Mouse (Mus musculus): Measurements from ENCODE around the gene Pdxp. TPM values are rescaled to one million over a fixed set of nuclear protein-coding genes. Genes with fewer than 3 reads are reported as not detected.
A peak's percentile ranks its signal among the peaks of the same experiment; 100 is the strongest.

The Pdxp gene
- polyA plus RNA-seq, 1 experiment from 2014 or later = 5.4 TPM

DNA sequence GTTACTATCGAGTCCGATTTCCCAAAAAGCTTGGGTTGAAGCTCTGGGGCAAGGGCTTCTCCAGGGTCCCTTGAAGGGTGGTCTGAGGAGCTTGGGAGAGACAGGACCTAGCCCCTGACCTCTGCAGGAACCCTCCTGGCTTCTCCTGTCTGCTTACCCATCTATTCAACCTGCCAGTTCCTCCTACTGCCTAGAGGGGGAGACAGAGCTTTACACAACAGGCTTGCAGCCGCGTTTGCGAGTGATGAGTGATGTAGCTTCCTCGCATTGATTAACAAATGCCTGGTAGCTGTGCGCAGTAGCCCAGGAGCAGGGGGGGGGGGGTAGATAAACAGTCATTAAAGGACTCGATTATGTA lies 1.9 kb downstream of the Pdxp start:
- peak overlapping the region; percentile 100 for H3K4me2 ChIP-seq
- H3K9ac ChIP-seq = no peak overlapping the region
- ATAC-seq (ENCODE audit: insufficient read depth) = no peak
- peaks cover 20% of the 10 kb centered on the region for H3K36me3 ChIP-seq (replicated peaks)
- H3K9me3 ChIP-seq (replicated peaks) = no peaks in the 10 kb centered on the region
- 6% methylated on average over 8 of the region's 8 CpGs for WGBS (ENCODE audit: insufficient replicate concordance)
- H3K27ac ChIP-seq (replicated peaks) = no peak overlapping the region; the same call in 1 of the 2 replicates
- H3K4me3 ChIP-seq (replicated peaks) = peak overlapping the region; percentile 68
- H3K27me3 ChIP-seq = 0 out of 2 replicates have a peak, but pooled peaks cover 6% of the 10 kb centered on the region
- peaks cover 59% of the 10 kb centered on the region for H3K4me1 ChIP-seq (replicated peaks)

DNA sequence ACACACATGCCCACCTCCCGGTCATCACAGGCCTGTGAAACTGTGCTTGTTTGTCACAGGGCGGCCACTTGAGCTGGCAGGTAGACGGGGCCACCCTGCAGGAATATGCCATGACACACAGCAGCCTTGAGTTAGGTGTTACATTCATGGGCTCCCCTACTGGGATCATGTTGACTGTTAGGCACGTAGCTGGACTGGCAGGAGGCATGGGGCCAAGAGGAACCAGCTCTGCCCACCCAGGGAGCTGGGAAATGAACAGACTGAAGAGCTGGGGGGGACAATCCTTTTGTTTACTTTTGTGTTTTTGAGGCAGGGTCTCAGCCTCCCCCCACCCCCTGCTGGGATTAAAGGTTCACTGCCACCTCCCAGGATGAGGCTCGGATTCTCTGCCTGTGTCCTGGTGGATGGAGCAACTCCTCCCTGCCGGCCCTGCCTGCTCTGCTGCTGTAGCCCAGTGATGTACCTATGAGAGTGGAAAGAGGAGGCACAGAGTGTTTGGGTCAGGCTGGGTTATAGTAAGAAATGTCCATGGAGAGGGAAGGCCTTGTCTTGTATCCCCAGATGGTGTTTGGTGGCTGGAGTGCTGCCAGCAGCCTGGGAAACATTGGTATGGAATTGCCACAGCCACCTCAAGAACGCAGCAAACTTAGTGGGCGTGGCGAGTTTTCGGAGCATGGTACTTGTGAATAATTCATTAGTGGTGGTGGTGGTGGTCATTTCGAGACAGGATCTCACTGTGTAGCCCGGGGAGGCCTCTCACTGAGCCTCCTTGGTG lies 2.5 kb downstream of the Pdxp start:
- 77% methylated on average over 12 of the region's 12 CpGs for WGBS (ENCODE audit: insufficient replicate concordance)
- H3K9me3 ChIP-seq (replicated peaks) = no peaks in the 10 kb centered on the region
- peak overlapping the region; percentile 48 for H3K27ac ChIP-seq (replicated peaks)
- H3K4me2 ChIP-seq = peak overlapping the region; percentile 100
- no peak overlapping the region for H3K9ac ChIP-seq
- ATAC-seq (ENCODE audit: insufficient read depth) = no peak
- H3K4me3 ChIP-seq (replicated peaks) = peak overlapping the region; percentile 4; the same call in 1 of the 2 replicates
- H3K4me1 ChIP-seq (replicated peaks) = peaks cover 61% of the 10 kb centered on the region
- 0 out of 2 replicates have a peak, but pooled peaks cover 6% of the 10 kb centered on the region for H3K27me3 ChIP-seq
- H3K36me3 ChIP-seq (replicated peaks) = peaks cover 15% of the 10 kb centered on the region

- 87% methylated on average over 23 of the region's 23 CpGs for WGBS (ENCODE audit: insufficient replicate concordance)
- 0 out of 2 replicates have a peak, but pooled peaks cover 6% of the 10 kb centered on the region for H3K27me3 ChIP-seq
- H3K9me3 ChIP-seq (replicated peaks) = no peaks in the 10 kb centered on the region
- H3K27ac ChIP-seq (replicated peaks) = no peak overlapping the region
- H3K4me3 ChIP-seq (replicated peaks) = no peak overlapping the region
- ATAC-seq (ENCODE audit: insufficient read depth) = no peak
- no peak overlapping the region for H3K4me2 ChIP-seq
- H3K9ac ChIP-seq = no peak overlapping the region
- peaks cover 68% of the 10 kb centered on the region for H3K4me1 ChIP-seq (replicated peaks)
- peaks cover 10% of the 10 kb centered on the region; the same call in 1 of the 2 replicates for H3K36me3 ChIP-seq (replicated peaks)
Measured at GRCm38 (mm10) chr15:78918126-78918525, 4.4 kb downstream of the Pdxp start.

DNA sequence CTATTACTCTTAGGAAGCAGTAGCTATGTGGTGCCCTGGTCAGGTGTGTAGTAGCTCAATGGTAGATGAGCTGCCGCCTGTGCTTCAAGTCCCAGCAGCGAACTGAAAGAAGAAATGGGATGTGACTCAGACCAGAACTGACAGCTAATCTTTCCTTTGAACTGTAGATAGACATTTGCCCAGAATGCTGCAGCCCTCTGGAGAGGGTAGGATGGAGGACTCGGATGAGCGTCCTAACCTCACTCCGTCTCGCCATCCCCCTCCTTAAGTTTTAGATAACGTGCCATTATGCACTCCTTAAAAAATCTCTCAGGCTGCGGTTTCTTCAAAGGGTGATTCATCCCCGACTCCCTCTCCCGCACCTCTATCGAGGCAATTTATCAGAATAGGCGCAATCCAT lies 6.2 kb downstream of the Pdxp start:
- no peaks in the 10 kb centered on the region for H3K27me3 ChIP-seq
- H3K4me2 ChIP-seq = no peak overlapping the region
- peak overlapping the region; percentile 66 for H3K27ac ChIP-seq (replicated peaks)
- WGBS (ENCODE audit: insufficient replicate concordance) = 76% methylated on average over 12 of the region's 12 CpGs
- no peak for ATAC-seq (ENCODE audit: insufficient read depth)
- H3K4me1 ChIP-seq (replicated peaks) = peaks cover 68% of the 10 kb centered on the region
- H3K9ac ChIP-seq = no peak overlapping the region
- H3K4me3 ChIP-seq (replicated peaks) = no peak overlapping the region
- H3K9me3 ChIP-seq (replicated peaks) = no peaks in the 10 kb centered on the region
- H3K36me3 ChIP-seq (replicated peaks) = peaks cover 10% of the 10 kb centered on the region; the same call in 1 of the 2 replicates

- peaks cover 10% of the 10 kb centered on the region; the same call in 1 of the 2 replicates for H3K36me3 ChIP-seq (replicated peaks)
- H3K27me3 ChIP-seq = no peaks in the 10 kb centered on the region
- H3K9me3 ChIP-seq (replicated peaks) = no peaks in the 10 kb centered on the region
- peaks cover 75% of the 10 kb centered on the region for H3K4me1 ChIP-seq (replicated peaks)
- H3K27ac ChIP-seq (replicated peaks) = peak overlapping the region; percentile 98
- ATAC-seq (ENCODE audit: insufficient read depth) = peak; percentile 81
- peak overlapping the region; percentile 49 for H3K4me3 ChIP-seq (replicated peaks)
- peak overlapping the region; percentile 66 for H3K9ac ChIP-seq
- WGBS (ENCODE audit: insufficient replicate concordance) = 13% methylated on average over 7 of the region's 7 CpGs
- H3K4me2 ChIP-seq = peak overlapping the region; percentile 79
Measured at GRCm38 (mm10) chr15:78922700-78923099, 9.0 kb downstream of the Pdxp start.

DNA sequence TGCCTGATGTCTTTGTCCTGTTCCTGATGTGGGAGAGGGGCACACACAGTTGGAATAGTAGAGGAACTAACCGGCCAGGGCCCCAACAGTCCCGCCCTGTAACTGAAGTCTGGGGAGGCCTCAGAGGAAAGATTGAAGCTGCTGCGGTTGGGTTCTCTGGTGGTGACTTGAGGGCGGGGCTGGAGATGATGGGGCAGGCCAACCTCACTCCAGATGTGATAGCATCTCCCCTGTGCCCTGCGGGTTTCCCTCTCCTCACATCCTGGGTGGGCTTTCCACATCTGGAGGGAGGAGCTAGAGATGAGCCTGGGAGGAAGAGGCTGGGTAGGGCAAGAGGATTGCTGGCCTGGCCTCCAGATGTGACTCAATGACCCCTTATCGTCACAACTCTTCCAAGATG lies 9.9 kb downstream of the Pdxp start:
- H3K36me3 ChIP-seq (replicated peaks) = peaks cover 5% of the 10 kb centered on the region; the same call in 1 of the 2 replicates
- H3K4me1 ChIP-seq (replicated peaks) = peaks cover 84% of the 10 kb centered on the region
- no peaks in the 10 kb centered on the region for H3K9me3 ChIP-seq (replicated peaks)
- H3K4me3 ChIP-seq (replicated peaks) = peak overlapping the region; percentile 49
- peak overlapping the region; percentile 66 for H3K9ac ChIP-seq
- peak; percentile 77 for ATAC-seq (ENCODE audit: insufficient read depth)
- H3K4me2 ChIP-seq = peak overlapping the region; percentile 79
- WGBS (ENCODE audit: insufficient replicate concordance) = 15% methylated on average over 6 of the region's 6 CpGs
- no peaks in the 10 kb centered on the region for H3K27me3 ChIP-seq
- H3K27ac ChIP-seq (replicated peaks) = peak overlapping the region; percentile 98

GRCm38 (mm10) chr15:78925129-78925528 lies 11.4 kb downstream of the Pdxp start:
- no peaks in the 10 kb centered on the region for H3K9me3 ChIP-seq (replicated peaks)
- peak overlapping the region; percentile 92; the same call in 1 of the 2 replicates for H3K4me2 ChIP-seq
- 51% methylated on average over 8 of the region's 8 CpGs for WGBS (ENCODE audit: insufficient replicate concordance)
- peak overlapping the region; percentile 98 for H3K27ac ChIP-seq (replicated peaks)
- ATAC-seq (ENCODE audit: insufficient read depth) = no peak
- no peak overlapping the region for H3K9ac ChIP-seq
- H3K27me3 ChIP-seq = no peaks in the 10 kb centered on the region
- no peak overlapping the region for H3K4me3 ChIP-seq (replicated peaks)
- peaks cover 8% of the 10 kb centered on the region; the same call in 1 of the 2 replicates for H3K36me3 ChIP-seq (replicated peaks)
- H3K4me1 ChIP-seq (replicated peaks) = peaks cover 87% of the 10 kb centered on the region

- Histone ChIP-seq H3K4me1 (replicated peaks) (peaks cover 84% of the 10 kb centered on the region), H3K27ac (replicated peaks) (peak within 1 kb of the TSS; percentile 98), H3K9me3 (replicated peaks) (no peaks in the 10 kb centered on the region), H3K4me2 (peak within 1 kb of the TSS; percentile 92), H3K4me3 (replicated peaks) (peak within 1 kb of the TSS; percentile 59), H3K36me3 (replicated peaks) (peaks cover 10% of the 10 kb centered on the region; the same call in 1 of the 2 replicates), H3K9ac (peak within 1 kb of the TSS; percentile 58), H3K27me3 (no peaks in the 10 kb centered on the region)
- peak; percentile 38 for ATAC-seq (ENCODE audit: insufficient read depth)
- 6% methylated on average over 20 of the region's 20 CpGs for WGBS (ENCODE audit: insufficient replicate concordance)
Measured at GRCm38 (mm10) chr15:78926021-78926919, 12.6 kb downstream of the Pdxp start, which contains the start of gene Lgals1. TSS of gene Lgals1 (plus strand) at chr15:78926725.

GRCm38 (mm10) chr15:78927021-78927787 lies 13.5 kb downstream of the Pdxp start:
- H3K9ac ChIP-seq = peak overlapping the region; percentile 58
- H3K4me3 ChIP-seq (replicated peaks) = peak overlapping the region; percentile 59
- H3K36me3 ChIP-seq (replicated peaks) = peaks cover 10% of the 10 kb centered on the region; the same call in 1 of the 2 replicates
- WGBS (ENCODE audit: insufficient replicate concordance) = 6% methylated on average over 15 of the region's 15 CpGs
- ATAC-seq (ENCODE audit: insufficient read depth) = no peak
- H3K27me3 ChIP-seq = no peaks in the 10 kb centered on the region
- H3K27ac ChIP-seq (replicated peaks) = peak overlapping the region; percentile 98
- peak overlapping the region; percentile 92 for H3K4me2 ChIP-seq
- H3K9me3 ChIP-seq (replicated peaks) = no peaks in the 10 kb centered on the region
- peaks cover 84% of the 10 kb centered on the region for H3K4me1 ChIP-seq (replicated peaks)

DNA sequence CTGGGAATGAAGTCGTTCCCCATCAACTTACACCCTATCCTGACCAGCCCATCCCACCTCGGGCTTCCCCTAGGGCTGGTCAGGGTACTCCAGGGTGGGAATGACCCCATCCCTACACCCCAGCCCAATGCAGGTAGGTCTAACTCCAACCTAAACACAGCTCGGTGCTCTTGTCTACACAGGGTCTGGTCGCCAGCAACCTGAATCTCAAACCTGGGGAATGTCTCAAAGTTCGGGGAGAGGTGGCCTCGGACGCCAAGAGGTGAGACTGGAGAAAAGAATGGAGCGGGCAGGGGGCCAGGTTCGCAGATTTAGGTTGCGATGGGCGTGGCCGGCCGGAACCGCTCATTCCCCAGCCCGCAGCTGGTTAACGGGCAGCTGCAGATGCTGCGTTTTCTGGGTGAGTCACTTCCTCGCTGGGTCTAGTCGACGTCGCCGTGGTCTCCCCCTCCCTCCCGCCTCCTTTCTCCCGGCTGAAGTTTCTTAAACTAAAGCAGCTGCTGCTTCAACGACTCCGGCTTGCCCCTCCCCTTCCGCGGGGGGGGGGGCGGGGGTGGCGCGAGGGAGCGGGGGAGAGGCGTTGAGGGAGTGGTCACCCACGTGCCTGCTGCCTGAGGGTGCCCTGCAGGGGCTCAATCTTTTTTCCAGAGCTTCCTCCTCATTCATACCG lies 14.2 kb downstream of the Pdxp start:
- under 1% methylated on average over 27 of the region's 35 CpGs for WGBS (ENCODE audit: insufficient replicate concordance)
- ATAC-seq (ENCODE audit: insufficient read depth) = 0 out of 2 replicates have a peak, but pooled peaks have one; percentile 3
- Histone ChIP-seq H3K27me3 (no peaks in the 10 kb centered on the region), H3K4me1 (replicated peaks) (peaks cover 81% of the 10 kb centered on the region), H3K36me3 (replicated peaks) (peaks cover 10% of the 10 kb centered on the region; the same call in 1 of the 2 replicates), H3K9me3 (replicated peaks) (no peaks in the 10 kb centered on the region), H3K4me3 (replicated peaks) (peak overlapping the region; percentile 59), H3K4me2 (peak overlapping the region; percentile 92), H3K9ac (peak overlapping the region; percentile 58), H3K27ac (replicated peaks) (peak overlapping the region; percentile 98)
